Mouse (Mus musculus): Measurements from ENCODE around the gene Itgb3bp. TPM values are rescaled to one million over a fixed set of nuclear protein-coding genes. Genes with fewer than 3 reads are reported as not detected.

Itgb3bp gene
- 38.4 TPM for polyA plus RNA-seq (2014; fragmentation: Illumina TruSeq; extraction: RNeasy Lipid Tissue Mini Kit (QIAGEN cat#74804); ENCODE audit: low replicate concordance)

GRCm38 (mm10) chr4:99929613-99930517 is at the start of gene Itgb3bp:
TSS of gene Itgb3bp (minus strand) at chr4:99929813.

GRCm38 (mm10) chr4:99929149-99929612 is 432 bp downstream of the Itgb3bp start, which contains the start of gene Pgm1:
TSS of gene Pgm1 (plus strand) at chr4:99929414.

GRCm38 (mm10) chr4:99829094-99830073 is 100.2 kb downstream of the Itgb3bp start, which contains the start of gene Efcab7:
TSS of gene Efcab7 (plus strand) at chr4:99829198.

Other genes with a start within 250 kb of the Itgb3bp start
- gene Alg6, start 214.1 kb downstream of the Itgb3bp start, polyA plus RNA-seq (2014; fragmentation: Illumina TruSeq; extraction: RNeasy Lipid Tissue Mini Kit (QIAGEN cat#74804); ENCODE audit: low replicate concordance): 46.9 TPM
- 8.3 TPM for gene Efcab7, start 100.6 kb downstream of the Itgb3bp start, polyA plus RNA-seq (2014; fragmentation: Illumina TruSeq; extraction: RNeasy Lipid Tissue Mini Kit (QIAGEN cat#74804); ENCODE audit: low replicate concordance)
- 24.9 TPM for gene Pgm1, start 399 bp downstream of the Itgb3bp start, polyA plus RNA-seq (2014; fragmentation: Illumina TruSeq; extraction: RNeasy Lipid Tissue Mini Kit (QIAGEN cat#74804); ENCODE audit: low replicate concordance)
- 1.9 TPM for gene Ror1, start 166.0 kb upstream of the Itgb3bp start, polyA plus RNA-seq (2014; fragmentation: Illumina TruSeq; extraction: RNeasy Lipid Tissue Mini Kit (QIAGEN cat#74804); ENCODE audit: low replicate concordance)

Data from small intestine, adult 10 weeks (tissue).